Mouse (Mus musculus): Measurements from ENCODE around the gene Pax6.

DNA sequence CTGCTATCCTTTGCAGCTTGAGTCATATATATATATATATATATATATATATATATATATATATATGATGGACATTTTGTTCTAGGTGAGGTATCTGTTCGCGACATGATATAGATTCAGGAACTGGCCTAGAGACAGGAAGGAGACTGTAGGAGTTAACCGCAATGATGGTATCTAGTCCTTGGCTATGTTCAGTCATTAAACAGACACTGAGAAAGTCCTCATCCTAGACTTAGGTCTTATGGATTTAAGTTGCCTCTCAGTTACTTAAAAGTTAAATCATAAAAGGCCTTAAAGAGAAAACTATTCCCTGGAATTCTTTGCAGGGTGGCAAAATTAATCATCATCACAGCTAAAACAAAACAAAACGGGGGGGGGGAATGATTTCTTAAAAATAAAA, 9.6 kb downstream of the Pax6 start:
- TF ChIP-seq CTCF (IDR thresholded peaks at IDR 0.05; ENCODE audit: extremely low read depth, insufficient read depth, insufficient read length, insufficient replicate concordance) (no peak), POLR2A (IDR thresholded peaks at IDR 0.05; ENCODE audit: low read depth, low read length) (no peak)

All from spleen, adult 2 months (tissue).